Mouse (Mus musculus) gastrocnemius, adult 8-10 months (tissue): ENCODE measurements at regions not wholly inside any gene's neighbourhood (a gene's known extent, or its start where the extent isn't known, plus 50 kb on each side); places are given as distances from the start of the nearest gene placed in this dataset.

Experiments used
- DNase-seq, 2 experiments: peaks; one replicate each; pipeline ENCODE4 v3.0.0; 2022; ENCODE audit warnings: low spot score in 2 of 2

GRCm38 (mm10) chr16:49965528-49966250 lies 165.4 kb downstream of the Cd47 start:
- DNase-seq = no peak

GRCm38 (mm10) chr16:49966251-49966588 lies 165.9 kb downstream of the Cd47 start:
- DNase-seq = no peak

- no peak for DNase-seq
These were observed 166.8 kb downstream of the Cd47 start for GRCm38 (mm10) chr16:49967110-49967509.

- DNase-seq = no peak
These were observed 168.0 kb downstream of the Cd47 start for GRCm38 (mm10) chr16:49968291-49968870.

GRCm38 (mm10) chr16:49969035-49969434 lies 168.7 kb downstream of the Cd47 start:
- DNase-seq = no peak

- no peak for DNase-seq
These were observed 169.5 kb downstream of the Cd47 start for GRCm38 (mm10) chr16:49969693-49970296.

GRCm38 (mm10) chr16:49970297-49970804 lies 170.0 kb downstream of the Cd47 start:
- no peak for DNase-seq

GRCm38 (mm10) chr16:49971141-49971555 lies 170.8 kb downstream of the Cd47 start:
- no peak for DNase-seq

GRCm38 (mm10) chr16:49977276-49977675 lies 176.9 kb downstream of the Cd47 start:
- DNase-seq = no peak

- no peak for DNase-seq
These were observed 179.2 kb downstream of the Cd47 start for GRCm38 (mm10) chr16:49979426-49979940.

GRCm38 (mm10) chr16:49980178-49980646 lies 179.9 kb downstream of the Cd47 start:
- DNase-seq = no peak

GRCm38 (mm10) chr16:49982180-49982579 lies 181.8 kb downstream of the Cd47 start:
- no peak for DNase-seq

GRCm38 (mm10) chr16:49985082-49986076 lies 185.0 kb downstream of the Cd47 start:
- no peak for DNase-seq

- DNase-seq = no peak
These were observed 186.6 kb downstream of the Cd47 start for GRCm38 (mm10) chr16:49986954-49987353.

GRCm38 (mm10) chr16:49995822-49996221 lies 195.5 kb downstream of the Cd47 start:
- DNase-seq = no peak

- DNase-seq = no peak
These were observed 196.3 kb downstream of the Cd47 start for GRCm38 (mm10) chr16:49996593-49996992.

GRCm38 (mm10) chr16:49997040-49997439 lies 196.7 kb downstream of the Cd47 start:
- peak; percentile 25 to 57 for DNase-seq

GRCm38 (mm10) chr16:50000805-50001204 lies 200.5 kb downstream of the Cd47 start:
- DNase-seq = no peak

- no peak for DNase-seq
These were observed 201.5 kb downstream of the Cd47 start for GRCm38 (mm10) chr16:50001662-50002455.

GRCm38 (mm10) chr16:50002456-50002788 lies 202.1 kb downstream of the Cd47 start:
- no peak for DNase-seq
